Mouse (Mus musculus): Measurements from ENCODE around the gene Mipep.

Gene Mipep

DNA sequence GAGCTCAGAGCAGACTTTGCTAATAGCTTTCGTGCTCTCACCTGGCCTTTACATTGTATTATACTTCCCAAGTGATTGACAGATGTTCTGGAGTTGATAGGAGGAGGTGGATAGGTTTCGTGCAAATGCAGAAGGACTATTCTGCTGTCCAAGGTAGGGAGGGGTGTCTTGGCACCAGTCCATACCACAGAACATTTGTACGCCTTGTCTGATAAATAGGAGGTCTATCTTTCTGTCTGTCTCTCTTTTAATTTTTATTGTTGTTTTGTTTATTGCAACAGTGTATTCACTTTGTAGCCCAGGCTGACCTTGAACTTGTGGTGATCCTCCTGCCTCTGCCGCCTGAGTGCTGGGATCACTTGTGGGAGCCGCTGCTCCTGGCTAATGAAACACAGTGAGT, 13.2 kb downstream of the Mipep start:
- no peak for ATAC-seq (ENCODE audit: insufficient number of reproducible peaks, low FRiP score, low TSS enrichment)

DNA sequence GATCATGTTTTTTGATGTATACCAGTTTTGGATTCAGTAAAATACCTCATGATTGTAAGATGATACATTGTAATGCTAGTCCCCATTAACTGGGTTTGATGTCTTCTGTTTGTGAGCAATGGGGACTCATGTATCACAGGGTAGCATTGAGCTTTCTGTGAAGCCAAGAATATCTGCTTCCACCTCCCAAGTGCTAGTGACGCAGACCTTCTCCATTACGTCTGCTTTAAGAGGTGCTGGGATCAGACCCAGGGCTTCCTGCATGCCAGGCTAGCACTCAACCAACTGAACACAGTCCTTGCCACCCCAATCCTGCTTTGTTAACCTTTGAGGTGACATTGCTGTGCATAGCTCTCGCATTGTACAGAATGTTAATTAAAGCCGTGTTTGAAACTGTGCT, 14.3 kb downstream of the Mipep start:
- ATAC-seq (ENCODE audit: insufficient number of reproducible peaks, low FRiP score, low TSS enrichment): no peak

DNA sequence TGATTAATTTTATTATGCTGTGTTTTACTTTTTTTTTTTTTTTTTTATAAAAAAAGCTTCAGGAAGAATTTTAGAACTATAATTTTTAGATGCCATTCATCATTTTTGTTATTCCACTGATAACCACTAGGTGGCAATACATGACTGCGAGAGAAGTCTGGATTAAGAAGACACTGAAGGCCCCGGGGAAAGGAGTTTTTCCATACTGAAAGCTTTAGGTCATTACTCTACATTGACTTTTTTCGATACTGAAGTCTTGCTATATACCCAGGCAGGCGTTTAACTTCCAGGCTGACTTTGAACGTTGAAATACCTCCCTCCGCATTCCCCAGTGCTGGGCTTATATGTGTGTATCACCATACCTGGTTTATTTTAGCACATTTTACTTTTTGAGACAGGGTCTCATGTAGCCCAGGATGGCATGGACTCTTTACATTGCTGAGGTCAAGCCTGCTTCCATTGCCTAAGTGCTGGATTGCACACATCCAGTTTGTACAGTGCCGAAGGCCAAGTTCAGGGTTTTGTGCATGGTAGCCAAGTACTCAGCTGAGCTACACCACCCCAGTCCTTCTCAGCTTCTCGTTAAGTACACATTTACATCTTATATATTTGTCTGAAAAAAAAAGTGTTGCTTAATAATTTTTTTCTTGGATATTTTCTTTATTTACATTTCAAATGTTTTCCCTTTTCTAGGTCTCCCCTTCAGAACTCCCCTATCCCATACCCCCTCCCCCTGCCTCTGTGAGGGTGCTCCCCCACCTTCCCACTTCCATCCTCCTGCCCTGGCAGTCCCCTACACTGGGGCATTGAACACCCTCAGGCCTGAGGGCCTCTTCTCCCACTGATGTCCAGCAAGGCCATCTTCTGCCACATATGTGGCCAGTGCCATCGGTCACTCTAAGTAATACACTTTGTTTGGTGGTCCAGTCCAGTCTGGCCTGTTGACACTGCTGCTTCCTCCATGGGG, 15.7 kb downstream of the Mipep start:
- 0 out of 2 replicates have a peak, but pooled peaks have one; percentile 26 for ATAC-seq (ENCODE audit: insufficient number of reproducible peaks, low FRiP score, low TSS enrichment)

DNA sequence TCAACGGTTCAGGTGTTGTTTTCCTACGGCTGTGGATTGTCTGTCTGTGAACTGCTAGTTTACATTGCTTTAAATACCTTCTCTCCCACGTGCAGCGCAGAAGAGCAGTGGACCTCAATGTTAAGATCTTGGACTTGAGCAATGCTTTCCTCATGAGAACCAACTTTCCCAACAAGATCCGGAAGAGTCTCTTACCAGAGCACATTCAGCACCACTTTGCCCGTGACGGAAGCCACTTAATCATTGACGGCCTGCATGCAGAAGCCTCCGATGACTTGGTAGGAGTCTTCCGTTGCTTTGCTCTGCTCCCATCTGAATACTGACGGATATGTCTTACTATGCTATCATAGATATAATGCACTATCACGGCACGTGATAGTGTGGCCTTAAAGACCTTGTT, 17.7 kb downstream of the Mipep start:
- no peak for ATAC-seq (ENCODE audit: insufficient number of reproducible peaks, low FRiP score, low TSS enrichment)

DNA sequence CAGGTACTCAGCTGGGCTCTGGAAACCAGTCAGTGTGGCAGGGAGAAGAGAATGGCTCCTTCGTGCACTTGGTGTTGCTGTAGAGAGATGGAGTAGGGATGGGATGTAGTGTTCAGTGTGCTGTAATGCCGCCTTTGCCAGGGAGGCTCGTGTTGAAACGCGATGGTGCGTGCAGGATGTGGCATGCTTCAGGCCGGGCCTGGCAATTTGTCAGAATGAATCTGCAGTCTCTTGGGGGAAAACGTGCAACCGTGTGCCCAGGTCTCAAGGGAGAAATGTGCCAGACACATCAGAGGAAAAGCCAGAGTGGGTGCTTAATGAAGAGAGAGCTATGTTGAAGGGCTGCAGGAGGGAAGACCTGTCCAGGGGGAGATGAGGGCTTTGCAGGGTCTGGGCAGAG, 20.6 kb downstream of the Mipep start:
- no peak for ATAC-seq (ENCODE audit: insufficient number of reproducible peaks, low FRiP score, low TSS enrichment)

DNA sequence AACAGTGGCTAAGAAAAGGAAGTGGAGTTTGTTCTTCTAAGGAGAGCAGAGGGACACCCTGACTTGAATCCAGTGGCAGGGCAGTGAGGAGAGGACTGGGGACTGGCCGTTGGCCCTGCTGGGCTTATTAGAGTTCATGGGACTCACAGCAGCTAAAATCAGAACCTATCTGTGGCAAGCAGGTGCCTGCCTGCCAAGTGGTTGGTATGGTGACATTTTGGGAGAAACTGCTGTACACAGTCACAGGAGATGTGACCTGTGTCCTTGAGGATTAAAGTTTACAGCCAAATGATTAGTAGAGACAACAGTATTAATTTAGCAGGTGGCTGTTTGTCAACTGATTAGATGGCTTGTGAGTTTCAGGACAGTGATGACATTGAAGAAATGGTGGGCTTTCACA, 21.5 kb downstream of the Mipep start:
- ATAC-seq (ENCODE audit: insufficient number of reproducible peaks, low FRiP score, low TSS enrichment): no peak

DNA sequence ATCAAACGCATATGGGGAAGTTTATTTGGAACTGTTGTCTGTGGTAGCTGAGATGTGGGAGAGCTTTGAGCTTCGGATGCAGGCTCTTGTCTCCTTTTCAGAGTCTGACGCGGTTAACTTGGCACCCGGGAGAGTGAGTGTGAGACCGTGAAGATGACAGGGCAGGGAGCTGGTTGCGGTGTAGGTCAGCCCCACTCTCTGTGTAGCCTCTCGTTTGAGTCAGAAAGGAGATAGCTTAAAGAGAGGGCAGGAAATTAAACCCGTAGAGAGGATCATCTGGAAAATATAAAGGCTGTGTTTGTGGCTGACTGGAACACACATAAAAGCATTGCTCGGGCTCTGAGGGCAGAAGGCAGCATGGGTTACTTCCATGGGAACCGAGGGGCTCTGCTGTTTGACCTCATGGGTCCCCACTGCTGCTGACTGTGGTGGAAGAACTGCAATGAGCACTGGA, 22.5 kb downstream of the Mipep start:
- no peak for ATAC-seq (ENCODE audit: insufficient number of reproducible peaks, low FRiP score, low TSS enrichment)

DNA sequence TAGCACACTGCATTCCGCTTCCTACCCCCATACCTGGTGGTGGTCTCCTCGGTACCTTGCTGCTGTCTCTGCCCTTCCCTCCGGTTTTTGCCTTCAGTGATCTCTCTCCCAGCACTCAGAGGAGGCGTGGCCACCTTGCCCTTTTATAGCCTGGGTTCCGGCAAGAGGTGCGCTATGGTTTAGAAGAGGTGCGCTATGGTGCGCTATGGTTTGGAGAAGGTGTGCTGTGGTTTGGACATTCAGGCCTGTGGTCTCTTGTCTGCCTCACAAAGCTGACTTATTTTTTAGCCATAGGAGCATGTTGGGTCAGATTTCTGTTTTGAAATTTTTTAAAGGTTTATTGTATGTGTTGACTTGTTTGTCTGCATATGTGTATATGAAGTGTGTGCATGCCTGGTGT, 25.5 kb downstream of the Mipep start:
- no peak for ATAC-seq (ENCODE audit: insufficient number of reproducible peaks, low FRiP score, low TSS enrichment)

DNA sequence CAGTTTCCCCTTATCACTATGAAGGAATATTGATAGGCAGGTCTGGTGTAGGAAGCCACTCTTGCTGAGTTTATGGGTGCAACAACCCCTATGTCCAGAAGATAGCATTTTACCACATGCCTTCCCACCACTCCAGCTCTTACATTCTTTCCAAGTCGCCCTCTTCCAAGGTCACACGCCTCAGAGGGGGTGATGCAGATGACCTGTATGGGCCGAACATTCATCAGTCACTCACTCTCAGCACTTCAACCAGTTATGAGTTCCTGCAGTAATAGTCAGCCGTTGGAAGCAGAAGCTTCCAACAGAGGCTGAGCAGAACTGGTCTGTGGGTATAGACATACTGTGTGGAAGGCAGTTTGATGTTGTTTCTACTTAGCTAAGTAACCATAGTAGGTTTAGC, 27.2 kb downstream of the Mipep start:
- no peak for ATAC-seq (ENCODE audit: insufficient number of reproducible peaks, low FRiP score, low TSS enrichment)

DNA sequence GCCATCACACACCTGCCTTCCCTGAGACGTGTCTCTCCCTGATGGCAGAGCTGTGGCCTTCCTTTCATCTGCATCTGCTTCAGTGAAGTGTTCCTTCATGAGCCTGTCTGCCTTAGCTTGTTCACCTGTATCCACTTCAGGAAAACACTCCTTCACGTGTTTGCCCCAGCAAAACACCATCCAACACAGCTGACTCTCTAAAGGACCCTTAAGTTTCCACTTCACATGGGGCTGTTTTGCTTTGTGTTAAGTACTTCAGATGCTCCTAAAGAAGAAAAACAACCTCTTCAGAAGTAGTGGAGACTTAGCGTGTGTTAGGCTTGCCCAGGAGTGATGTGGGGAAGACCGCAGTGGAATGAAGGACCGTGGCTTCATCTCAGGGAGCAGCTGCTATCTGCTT, 30.7 kb downstream of the Mipep start:
- no peak for ATAC-seq (ENCODE audit: insufficient number of reproducible peaks, low FRiP score, low TSS enrichment)

DNA sequence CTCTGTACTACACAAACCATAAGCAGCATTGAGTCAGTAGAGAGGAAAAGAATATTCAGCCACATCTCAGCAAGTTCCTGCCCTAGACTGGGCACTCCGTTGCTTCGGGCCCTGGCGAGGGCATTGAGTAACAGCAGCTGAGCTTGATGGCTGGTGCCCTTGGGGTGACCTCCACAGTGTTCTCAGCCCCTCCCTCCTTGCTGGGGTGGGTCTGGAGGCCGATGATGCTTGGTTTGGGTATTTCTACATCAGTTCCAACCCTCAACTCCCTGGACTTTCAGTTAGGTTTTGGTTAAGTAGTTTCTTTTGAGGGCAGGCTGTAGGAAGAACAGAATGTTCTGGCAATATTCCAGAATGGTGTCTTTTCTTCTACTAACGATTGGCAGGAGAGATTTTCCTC, 33.7 kb downstream of the Mipep start:
- no peak for ATAC-seq (ENCODE audit: insufficient number of reproducible peaks, low FRiP score, low TSS enrichment)

DNA sequence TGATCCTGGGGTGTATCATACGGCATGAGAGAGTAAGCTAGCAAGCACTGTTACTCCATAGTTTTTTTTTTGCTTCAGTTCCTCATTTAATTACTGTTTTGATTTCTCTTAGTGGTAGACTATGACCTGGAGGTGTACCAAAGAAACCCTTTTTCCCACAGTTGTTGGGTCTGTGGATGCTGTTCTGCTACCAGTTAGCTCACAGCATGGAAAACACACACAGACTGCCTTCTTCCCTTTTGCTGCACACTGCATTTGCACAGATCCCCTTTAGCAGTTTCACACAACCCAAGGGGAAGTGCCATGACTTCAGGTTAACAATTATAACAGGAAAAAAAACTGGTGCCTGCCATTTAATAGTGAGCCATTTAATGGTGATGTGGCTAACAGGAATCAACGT, 45.7 kb downstream of the Mipep start:
- ATAC-seq (ENCODE audit: insufficient number of reproducible peaks, low FRiP score, low TSS enrichment): no peak

DNA sequence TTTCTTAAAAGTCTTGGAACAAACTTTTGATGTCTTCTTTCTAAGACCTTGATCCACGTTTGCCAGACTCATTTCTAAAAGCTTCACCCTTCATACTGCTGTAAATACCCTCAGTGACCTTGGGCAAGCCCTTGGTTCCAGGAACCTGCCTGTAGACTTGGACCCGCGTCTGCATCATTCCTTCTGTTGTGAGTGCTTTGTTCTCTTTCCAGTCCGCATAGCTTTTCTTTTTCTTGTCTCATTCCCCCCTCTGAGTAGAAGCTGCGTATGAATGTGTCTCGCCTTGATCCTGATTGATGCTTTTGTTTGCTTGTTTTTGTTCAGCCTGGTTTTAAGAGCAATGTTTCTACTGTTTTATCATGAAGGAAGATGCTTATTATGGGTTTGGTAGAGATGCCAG, 52.3 kb downstream of the Mipep start:
- ATAC-seq (ENCODE audit: insufficient number of reproducible peaks, low FRiP score, low TSS enrichment): no peak

DNA sequence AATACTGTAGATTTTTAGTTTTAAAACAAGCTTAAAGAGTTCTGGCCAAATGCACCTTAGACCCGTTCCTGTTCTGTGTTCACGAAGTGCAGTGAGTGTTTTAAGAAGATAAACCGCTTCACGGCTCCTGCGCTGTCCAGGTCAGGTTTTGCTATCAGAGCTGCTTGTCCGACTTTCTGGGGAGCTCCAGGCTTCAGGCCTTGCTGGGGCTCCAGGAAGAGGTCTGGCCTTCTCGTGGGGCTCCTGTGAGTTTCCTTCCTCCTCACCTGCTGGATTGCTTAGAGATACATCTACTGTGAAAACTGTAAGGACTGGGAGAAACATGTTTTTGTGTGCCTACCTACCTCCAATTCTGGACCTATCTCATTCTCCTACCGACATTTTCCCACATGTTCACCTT, 55.3 kb downstream of the Mipep start:
- ATAC-seq (ENCODE audit: insufficient number of reproducible peaks, low FRiP score, low TSS enrichment): no peak

DNA sequence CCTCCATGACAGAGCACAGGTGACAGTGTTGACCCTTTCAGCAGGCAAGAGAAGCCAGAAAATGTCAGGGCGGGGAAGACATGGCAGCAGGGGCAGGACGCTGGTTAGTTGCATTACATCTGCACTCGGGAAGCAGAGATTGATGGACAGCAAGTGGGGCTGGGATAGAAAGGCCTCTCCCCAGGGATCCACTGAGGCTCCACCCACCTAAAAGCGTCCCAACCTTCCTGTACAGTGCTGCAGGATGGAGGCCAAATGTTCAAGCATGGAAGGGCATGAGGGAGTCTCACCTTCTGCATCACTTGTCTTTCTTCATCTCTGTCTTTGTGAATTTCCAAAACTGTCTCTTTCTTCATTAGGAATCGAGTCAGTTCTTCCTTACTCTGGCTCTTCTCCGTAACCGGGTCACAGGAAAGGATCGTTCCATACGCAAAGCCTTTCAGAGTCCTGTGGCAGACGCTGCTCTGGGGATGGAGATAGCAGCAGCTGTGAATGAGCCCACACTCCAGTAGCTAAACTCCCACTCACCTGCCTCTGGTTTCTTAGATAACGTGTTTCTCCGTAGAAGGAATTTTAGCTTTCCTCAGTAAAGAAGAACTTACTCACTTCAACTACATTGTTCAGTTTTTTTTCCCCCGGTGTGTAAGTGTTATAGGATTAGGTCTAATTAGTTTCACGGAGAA, 57.7 kb downstream of the Mipep start:
- ATAC-seq (ENCODE audit: insufficient number of reproducible peaks, low FRiP score, low TSS enrichment): no peak

DNA sequence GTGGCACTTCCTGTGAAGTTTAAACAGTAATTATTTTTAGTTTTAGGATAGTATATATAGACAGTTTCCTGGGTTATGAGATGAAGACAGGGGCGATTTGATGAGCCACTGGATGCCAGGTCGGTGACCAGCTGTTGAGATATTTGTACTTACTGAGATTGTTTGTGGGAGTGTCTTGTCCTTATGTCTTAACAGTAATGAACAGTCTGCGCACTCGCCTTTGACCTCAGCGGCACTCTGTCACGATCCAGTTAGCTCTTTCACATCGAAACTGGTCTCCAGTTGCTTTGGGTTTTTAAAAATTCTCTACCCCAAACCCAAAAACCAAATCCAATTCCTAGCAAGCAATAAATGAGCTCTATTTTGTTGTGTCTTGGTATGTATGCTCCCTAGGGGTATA, 59.2 kb downstream of the Mipep start:
- no peak for ATAC-seq (ENCODE audit: insufficient number of reproducible peaks, low FRiP score, low TSS enrichment)

DNA sequence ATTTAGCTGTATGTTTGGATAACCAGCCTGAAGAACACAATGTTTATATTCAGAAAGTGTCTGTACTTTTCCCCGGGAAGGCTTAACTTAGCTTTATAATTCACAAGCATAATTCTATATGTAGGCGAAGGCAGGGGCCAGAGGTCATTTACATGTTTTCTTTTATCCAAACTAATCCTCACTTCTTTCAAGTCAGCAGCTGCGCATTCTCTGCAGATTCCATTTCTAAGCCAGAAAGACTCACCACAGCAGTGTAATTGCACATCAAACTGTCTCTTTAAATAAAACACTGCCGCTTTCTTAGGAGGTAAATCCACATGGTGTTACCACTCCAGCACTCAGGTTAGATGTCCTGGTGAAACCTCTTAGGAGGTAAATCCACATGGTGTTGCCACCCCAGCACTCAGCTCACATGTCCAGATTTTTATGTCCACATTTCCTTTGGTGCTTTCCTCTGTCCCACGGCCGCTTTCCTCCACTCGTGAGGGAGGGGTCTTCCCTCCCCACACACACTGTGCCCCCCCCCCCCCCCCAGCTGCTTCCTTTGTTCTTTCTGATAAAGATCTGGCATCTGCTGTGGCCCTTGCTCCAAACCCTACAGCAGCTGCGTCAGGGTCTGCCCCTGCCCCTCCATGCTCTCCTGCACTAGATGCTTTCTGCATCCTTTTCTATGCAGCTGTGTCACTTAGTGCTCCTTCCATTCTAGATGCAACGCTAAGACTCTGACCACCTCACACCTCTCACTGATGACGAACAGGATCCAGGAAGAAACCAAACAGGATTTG, 61.1 kb downstream of the Mipep start:
- no peak for ATAC-seq (ENCODE audit: insufficient number of reproducible peaks, low FRiP score, low TSS enrichment)

DNA sequence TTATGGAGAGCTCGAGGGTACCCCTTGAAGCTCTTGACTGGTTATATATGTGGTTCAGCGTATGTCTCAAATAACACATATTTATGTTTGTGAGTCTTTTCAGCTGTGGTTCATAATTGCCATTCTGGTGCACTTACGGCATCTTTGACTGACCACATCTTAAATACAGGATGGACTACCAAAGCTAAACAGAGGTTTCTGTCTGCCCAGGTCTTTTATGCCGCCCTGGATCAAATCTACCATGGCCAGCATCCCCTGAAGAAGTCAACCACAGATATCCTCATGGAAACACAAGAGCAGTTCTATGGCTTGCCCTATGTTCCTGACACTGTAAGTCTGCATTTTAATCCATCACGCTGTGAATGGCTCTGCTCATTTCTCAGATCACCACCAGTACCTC, 61.8 kb downstream of the Mipep start:
- no peak for ATAC-seq (ENCODE audit: insufficient number of reproducible peaks, low FRiP score, low TSS enrichment)

DNA sequence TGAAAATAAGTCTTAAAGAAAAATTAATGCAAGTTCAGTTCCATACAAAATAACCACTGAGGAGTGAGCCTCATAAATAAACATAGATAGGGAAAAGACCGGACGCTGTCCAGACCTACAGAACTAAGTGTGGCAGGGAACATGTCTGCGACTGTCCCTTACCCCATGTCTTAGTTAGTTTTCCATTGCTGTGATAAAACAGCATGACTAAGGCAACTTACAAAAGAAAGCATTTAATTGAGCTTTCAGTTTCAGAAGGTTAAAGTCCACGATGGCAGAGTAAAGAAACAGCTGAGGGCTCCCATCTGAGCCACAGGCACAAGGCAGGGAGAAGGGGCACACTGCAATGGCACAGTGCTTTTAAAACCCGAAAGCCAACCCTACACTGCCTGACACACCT, 63.8 kb downstream of the Mipep start:
- no peak for ATAC-seq (ENCODE audit: insufficient number of reproducible peaks, low FRiP score, low TSS enrichment)

DNA sequence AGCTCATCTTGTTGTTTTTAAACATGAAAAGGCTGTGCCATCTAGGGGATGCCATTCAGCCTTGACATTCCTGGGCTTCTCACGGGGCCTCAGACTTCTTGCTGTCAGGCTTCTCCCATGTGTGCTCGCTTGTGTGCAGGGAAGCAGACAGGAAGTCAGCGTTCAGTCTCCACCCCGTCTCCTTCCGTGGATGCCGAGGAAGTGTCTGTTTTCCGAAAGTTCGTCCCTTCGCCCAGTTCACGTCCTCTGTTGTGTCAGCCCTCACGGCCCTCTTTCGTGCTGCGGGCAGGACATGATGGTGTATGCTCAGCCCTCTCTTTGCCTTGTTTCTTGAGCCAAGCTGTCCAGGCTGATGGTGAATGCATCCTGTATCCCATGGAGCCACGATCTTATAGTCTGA, 65.7 kb downstream of the Mipep start:
- no peak for ATAC-seq (ENCODE audit: insufficient number of reproducible peaks, low FRiP score, low TSS enrichment)

DNA sequence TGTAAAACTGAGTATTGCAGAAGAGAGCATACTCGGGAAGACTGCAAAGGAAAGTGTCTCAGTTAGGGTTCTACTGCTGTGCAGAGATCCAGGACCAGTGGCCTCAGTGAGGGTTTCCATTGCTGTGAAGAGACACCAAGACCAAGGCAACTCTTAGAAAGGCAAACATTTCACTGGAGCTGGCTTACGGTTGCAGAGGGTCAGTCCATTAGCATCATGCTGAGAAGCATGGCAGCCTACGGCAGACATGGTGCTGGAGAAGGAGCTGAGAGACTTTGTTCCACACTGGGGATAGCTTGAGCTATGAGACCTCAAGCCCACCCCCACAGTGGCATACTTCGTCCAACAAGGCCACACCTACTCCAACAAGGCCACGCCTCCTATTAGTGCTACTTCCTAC, 67.3 kb downstream of the Mipep start:
- no peak for ATAC-seq (ENCODE audit: insufficient number of reproducible peaks, low FRiP score, low TSS enrichment)

Measured in cerebellum, adult (tissue).